ENCODE assay signal across 8 mouse cellular contexts in genomic region chr16:37684634-37685441, GRCm38 (mm10). TPM values are rescaled to one million over a fixed set of nuclear protein-coding genes. Genes with fewer than 3 reads are reported as not detected.
A peak's percentile ranks its signal among the peaks of the same experiment; 100 is the strongest.
DNase-seq lines count a peak whose midpoint lies in the region; ATAC-seq and TF ChIP-seq lines count a peak whose summit lies in the region.

No protein-coding gene starts in this region.

- peak; percentile 78 to 80 for DNase-seq in B cell, adult 2 months
- DNase-seq in heart, adult 9 months (ENCODE audit: low spot score in 2 of 2), result peak; percentile 89 to 92
- DNase-seq in liver, adult 2 months (ENCODE audit: extremely low read depth, low read depth, low spot score), result peak; percentile 83
- DNase-seq in naive thymus-derived CD4-positive, alpha-beta T cell, adult 2 months (ENCODE audit: low read depth), result peak; percentile 81

- peak; percentile 71 for TF ChIP-seq CTCF in bone marrow, adult 2 months (IDR thresholded peaks at IDR 0.05; ENCODE audit: control insufficient read depth, insufficient read depth, low read length)
- TF ChIP-seq CTCF in liver, adult 2 months (IDR thresholded peaks at IDR 0.05; ENCODE audit: low read depth, low read length), result peak; percentile 70

- no peaks in the 10 kb centered on the region for H3K36me3 ChIP-seq in embryonic facial prominence, embryonic 15.5 days
- H3K36me3 ChIP-seq in kidney, embryonic 14.5 days (ENCODE audit: control insufficient read depth, insufficient read depth, low read length), result no peaks in the 10 kb centered on the region
- H3K36me3 ChIP-seq in liver, adult 2 months (ENCODE audit: control insufficient read depth, insufficient read depth, low read length), result no peaks in the 10 kb centered on the region
- H3K36me3 ChIP-seq in stomach, embryonic 14.5 days (ENCODE audit: control insufficient read depth, insufficient read depth, low read length), result no peaks in the 10 kb centered on the region

- 2% methylated on average over 25 of the region's 25 CpGs for WGBS in bone marrow, adult 2 months
- WGBS in embryonic facial prominence, embryonic 15.5 days, result under 1% methylated on average over 25 of the region's 25 CpGs
- 2% methylated on average over 25 of the region's 25 CpGs for WGBS in kidney, embryonic 14.5 days
- 3% methylated on average over 25 of the region's 25 CpGs for WGBS in liver, adult 2 months
- WGBS in stomach, embryonic 14.5 days, result 2% methylated on average over 25 of the region's 25 CpGs

- no peak for TF ChIP-seq POLR2A in bone marrow, adult 2 months (IDR thresholded peaks at IDR 0.05; ENCODE audit: borderline replicate concordance, control insufficient read depth, low read depth, low read length)
- TF ChIP-seq POLR2A in liver, adult 2 months (IDR thresholded peaks at IDR 0.05; ENCODE audit: extremely low read depth, insufficient read depth, low read length), result no peak

- H3K27ac ChIP-seq in bone marrow, adult 2 months (ENCODE audit: control insufficient read depth, insufficient read depth, low read depth, low read length, poor library complexity), result no peak overlapping the region
- H3K27ac ChIP-seq in embryonic facial prominence, embryonic 15.5 days (replicated peaks), result peak overlapping the region; percentile 90
- H3K27ac ChIP-seq in kidney, embryonic 14.5 days (ENCODE audit: low read depth, low read length), result peak overlapping the region; percentile 91; the same call in 1 of the 2 replicates
- H3K27ac ChIP-seq in liver, adult 2 months (replicated peaks; ENCODE audit: insufficient read depth, low read depth, low read length), result peak overlapping the region; percentile 32
- H3K27ac ChIP-seq in stomach, embryonic 14.5 days (ENCODE audit: low read length), result peak overlapping the region; percentile 80

- peak overlapping the region; percentile 63 for H3K4me2 ChIP-seq in embryonic facial prominence, embryonic 15.5 days (replicated peaks)
- peak overlapping the region; percentile 70 for H3K4me2 ChIP-seq in kidney, embryonic 14.5 days (replicated peaks; ENCODE audit: low read depth, low read length)
- peak overlapping the region; percentile 60 for H3K4me2 ChIP-seq in stomach, embryonic 14.5 days (replicated peaks; ENCODE audit: low read depth, low read length)

- peak overlapping the region; percentile 45 for H3K9ac ChIP-seq in embryonic facial prominence, embryonic 15.5 days
- H3K9ac ChIP-seq in kidney, embryonic 14.5 days (ENCODE audit: low read depth, low read length), result peak overlapping the region; percentile 68
- peak overlapping the region; percentile 67 for H3K9ac ChIP-seq in liver, adult 2 months (ENCODE audit: low read depth, low read length)
- H3K9ac ChIP-seq in stomach, embryonic 14.5 days (replicated peaks; ENCODE audit: low read depth, low read length), result peak overlapping the region; percentile 49

- no peaks in the 10 kb centered on the region for H3K9me3 ChIP-seq in embryonic facial prominence, embryonic 15.5 days (replicated peaks)
- no peaks in the 10 kb centered on the region for H3K9me3 ChIP-seq in kidney, embryonic 14.5 days (ENCODE audit: control insufficient read depth, low read length)
- H3K9me3 ChIP-seq in stomach, embryonic 14.5 days (ENCODE audit: control insufficient read depth, low read depth, low read length), result no peaks in the 10 kb centered on the region

- no peaks in the 10 kb centered on the region for H3K4me1 ChIP-seq in bone marrow, adult 2 months (ENCODE audit: control insufficient read depth, insufficient read depth, low read length)
- H3K4me1 ChIP-seq in embryonic facial prominence, embryonic 15.5 days, result peaks cover 48% of the 10 kb centered on the region
- peaks cover 15% of the 10 kb centered on the region for H3K4me1 ChIP-seq in kidney, embryonic 14.5 days (ENCODE audit: control insufficient read depth, insufficient read depth, low read length)
- H3K4me1 ChIP-seq in liver, adult 2 months (ENCODE audit: control insufficient read depth, insufficient read depth, low read length), result peaks cover 3% of the 10 kb centered on the region; the same call in 1 of the 2 replicates
- H3K4me1 ChIP-seq in stomach, embryonic 14.5 days (ENCODE audit: control insufficient read depth, insufficient read depth, low read length), result no peaks in the 10 kb centered on the region; the same call in none of the 2 replicates

- peak; percentile 20 for ATAC-seq in embryonic facial prominence, embryonic 15.5 days (ENCODE audit: insufficient number of reproducible peaks, low FRiP score, low TSS enrichment, low read depth)
- ATAC-seq in kidney, embryonic 14.5 days (ENCODE audit: low FRiP score, low TSS enrichment), result peak; percentile 60
- peak; percentile 46 for ATAC-seq in stomach, embryonic 14.5 days (ENCODE audit: insufficient number of reproducible peaks, insufficient read depth, low FRiP score, low read depth)

- H3K27me3 ChIP-seq in embryonic facial prominence, embryonic 15.5 days, result no peaks in the 10 kb centered on the region
- H3K27me3 ChIP-seq in kidney, embryonic 14.5 days (ENCODE audit: control insufficient read depth, insufficient read depth, low read length), result no peaks in the 10 kb centered on the region
- no peaks in the 10 kb centered on the region for H3K27me3 ChIP-seq in liver, adult 2 months (ENCODE audit: control insufficient read depth, insufficient read depth, low read length)
- H3K27me3 ChIP-seq in stomach, embryonic 14.5 days (ENCODE audit: control insufficient read depth, insufficient read depth, low read length), result no peaks in the 10 kb centered on the region

- no peaks in the 10 kb centered on the region for H3K79me2 ChIP-seq in liver, adult 2 months (ENCODE audit: control insufficient read depth, insufficient read depth, low read length)

- H3K4me3 ChIP-seq in bone marrow, adult 2 months (replicated peaks; ENCODE audit: control insufficient read depth, low read depth, low read length), result peak overlapping the region; percentile 54
- peak overlapping the region; percentile 50 for H3K4me3 ChIP-seq in embryonic facial prominence, embryonic 15.5 days (replicated peaks)
- peak overlapping the region; percentile 42 for H3K4me3 ChIP-seq in kidney, embryonic 14.5 days (ENCODE audit: low read length)
- H3K4me3 ChIP-seq in liver, adult 2 months (ENCODE audit: insufficient read depth, low read depth, low read length), result peak overlapping the region; percentile 47
- peak overlapping the region; percentile 33 for H3K4me3 ChIP-seq in stomach, embryonic 14.5 days (ENCODE audit: low read depth, low read length)

RNA-seq across cellular contexts. Expression of gene Ndufb4, which starts 30.6 kb away (rescaled TPM):
- polyA plus RNA-seq in bone marrow, adult 2 months (2011; ENCODE audit: insufficient read depth, insufficient read length, low replicate concordance, missing spikeins), result 72.1 and 78.8 TPM in 2 replicates
- 48.9 and 54.6 TPM in 2 replicates for polyA plus RNA-seq in embryonic facial prominence, embryonic 15.5 days (2015; fragmentation: Nextera tagmentation; extraction: Ambion mirVana)
- polyA plus RNA-seq in kidney, embryonic 14.5 days (2014; fragmentation: Nextera tagmentation; extraction: Ambion mirVana), result 58.1 and 71.9 TPM in 2 replicates
- 79.9 and 93.8 TPM in 2 replicates for total RNA-seq in liver, adult 2 months (2014; rRNA removed)
- polyA plus RNA-seq in liver, adult 2 months (2012; rRNA removed), result 50.6 and 54.4 TPM in 2 replicates
- 62.5 and 69.3 TPM in 2 replicates for polyA plus RNA-seq in stomach, embryonic 14.5 days (2014; fragmentation: Nextera tagmentation; extraction: Ambion mirVana)
